Mouse (Mus musculus): ENCODE measurements around the gene Ptpn3. TPM values are rescaled to one million over a fixed set of nuclear protein-coding genes. Genes with fewer than 3 reads are reported as not detected.

The Ptpn3 gene
- total RNA-seq, 1 experiment, result 13.6 TPM

DNA sequence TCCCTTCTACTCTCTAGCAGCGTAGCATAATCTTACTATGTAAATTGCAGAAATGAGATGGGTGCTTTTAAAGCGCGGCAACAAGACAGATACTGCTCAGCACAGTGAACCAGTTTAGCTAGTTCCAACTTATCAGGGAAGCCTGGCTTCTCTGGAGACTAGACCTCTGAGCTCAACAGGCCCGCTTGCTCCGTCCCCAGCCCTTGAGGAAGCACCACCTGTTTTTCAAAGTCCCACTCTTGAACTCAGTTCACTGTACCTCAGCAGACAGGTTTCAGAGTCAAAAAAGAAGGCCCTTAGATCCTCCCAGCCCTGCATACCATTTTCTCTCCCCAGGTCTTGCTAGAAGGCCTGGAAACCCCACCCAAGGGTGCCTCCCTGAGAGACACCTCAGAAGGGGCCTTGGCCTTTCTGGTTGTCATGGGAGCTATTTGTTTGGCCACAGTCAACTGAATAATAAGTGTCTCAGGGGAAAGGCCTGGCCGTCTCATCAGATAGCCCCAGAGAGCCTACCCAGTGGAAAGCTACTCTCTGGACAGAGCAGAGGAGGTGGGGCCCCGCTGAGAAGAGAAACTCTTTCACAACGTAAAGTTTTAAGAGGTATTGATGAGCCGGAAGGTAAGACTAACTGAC lies 136.9 kb downstream of the Ptpn3 start:
- peaks cover 3 to 11% of the 10 kb centered on the region in 2 experiments for H3K4me1 ChIP-seq (ENCODE audit: control insufficient read depth in 2 of 2, insufficient read depth in 2 of 2, low read length in 2 of 2, poor library complexity in 1 of 2)
- no peak for DNase-seq (ENCODE audit: low read depth, low spot score)
- no peak overlapping the region for H3K27ac ChIP-seq (ENCODE audit: insufficient read depth, low read depth, low read length, poor library complexity, severe bottlenecking)
- H3K36me3 ChIP-seq (ENCODE audit: control insufficient read depth, insufficient read depth, low read length, poor library complexity, severe bottlenecking), result no peaks in the 10 kb centered on the region
- TF ChIP-seq CHD2 (IDR thresholded peaks at IDR 0.05; ENCODE audit: low read depth, low read length) (no peak), ZC3H11A (IDR thresholded peaks at IDR 0.05; ENCODE audit: borderline replicate concordance, low read depth, low read length) (no peak), MAFK (IDR thresholded peaks at IDR 0.05; ENCODE audit: insufficient read depth, low read depth, low read length) (no peak)
- no peak overlapping the region for H3K4me3 ChIP-seq (ENCODE audit: insufficient read depth in 1 of 2, low read depth in 1 of 2, low read length in 2 of 2, poor library complexity in 1 of 2, severe bottlenecking in 1 of 2)
- in situ Hi-C loops (cut with MboI; ENCODE audit: low sequenced_read_pairs in 2 of 2, unreplicated experiment in 2 of 2), result no loop called here
- no peaks in the 10 kb centered on the region for H3K9me3 ChIP-seq (ENCODE audit: control insufficient read depth, insufficient read depth, low read depth, low read length)
- H3K9ac ChIP-seq (ENCODE audit: insufficient read depth, low read depth, low read length, poor library complexity, severe bottlenecking), result no peak overlapping the region

DNA sequence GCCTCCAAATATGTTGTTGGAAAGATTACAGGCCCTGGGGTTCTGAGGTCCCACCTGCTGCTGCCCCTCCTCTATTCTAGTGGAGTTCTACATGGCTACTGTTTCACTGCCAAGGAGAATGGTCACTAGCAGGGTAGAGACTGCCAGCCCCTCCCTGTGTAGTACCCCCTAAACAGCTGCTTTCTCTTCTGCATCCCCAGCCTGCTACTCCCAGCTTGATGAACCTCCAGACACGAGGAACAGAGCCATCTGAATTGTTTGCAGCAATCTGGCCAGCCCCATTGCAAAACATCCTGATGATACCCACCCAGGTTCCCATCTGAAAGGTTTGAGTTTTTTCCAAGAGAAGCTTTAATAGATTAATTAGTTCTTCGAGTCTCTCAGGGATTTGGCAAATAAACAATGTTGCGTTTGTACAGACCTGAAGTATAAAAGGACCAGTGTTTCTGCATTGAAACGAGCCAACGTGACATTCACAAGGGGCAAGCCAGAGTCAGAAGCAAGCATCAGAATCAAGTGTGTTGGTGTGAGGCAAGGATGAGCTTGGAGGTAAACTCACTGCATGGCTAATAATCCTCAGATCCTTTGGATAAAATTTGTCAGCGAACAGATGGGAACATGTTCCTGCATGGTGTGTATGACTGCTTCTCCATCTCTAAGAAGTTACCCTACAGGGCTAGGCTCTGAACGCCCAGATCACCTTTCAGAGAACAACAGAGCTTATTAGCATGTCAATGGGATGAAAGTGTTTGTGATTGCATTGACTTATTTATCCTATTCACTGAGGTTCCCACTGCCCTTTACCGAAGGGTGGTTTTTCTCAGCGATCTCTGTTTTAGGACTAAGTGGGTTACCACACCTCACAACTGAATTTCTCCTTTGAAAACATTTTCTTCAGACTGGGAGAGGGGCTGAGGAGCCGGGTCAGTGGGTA lies 138.6 kb downstream of the Ptpn3 start:
- peak; percentile 84 for DNase-seq (ENCODE audit: low read depth, low spot score)
- no peaks in the 10 kb centered on the region for H3K36me3 ChIP-seq (ENCODE audit: control insufficient read depth, insufficient read depth, low read length, poor library complexity, severe bottlenecking)
- H3K4me1 ChIP-seq (ENCODE audit: control insufficient read depth in 2 of 2, insufficient read depth in 2 of 2, low read length in 2 of 2, poor library complexity in 1 of 2), result peaks cover 3 to 11% of the 10 kb centered on the region in 2 experiments
- H3K9me3 ChIP-seq (ENCODE audit: control insufficient read depth, insufficient read depth, low read depth, low read length), result no peaks in the 10 kb centered on the region
- in situ Hi-C loops (cut with MboI; ENCODE audit: low sequenced_read_pairs in 2 of 2, unreplicated experiment in 2 of 2), result no loop called here
- no peak overlapping the region for H3K27ac ChIP-seq (ENCODE audit: insufficient read depth, low read depth, low read length, poor library complexity, severe bottlenecking)
- TF ChIP-seq HCFC1 (IDR thresholded peaks at IDR 0.05; ENCODE audit: borderline replicate concordance, insufficient read depth, low read length) (no peak), ZC3H11A (IDR thresholded peaks at IDR 0.05; ENCODE audit: borderline replicate concordance, low read depth, low read length) (no peak), ZNF384 (IDR thresholded peaks at IDR 0.05; ENCODE audit: low read depth, low read length) (no peak), CHD2 (IDR thresholded peaks at IDR 0.05; ENCODE audit: low read depth, low read length) (no peak), MAFK (IDR thresholded peaks at IDR 0.05; ENCODE audit: insufficient read depth, low read depth, low read length) (no peak)
- H3K4me3 ChIP-seq (ENCODE audit: insufficient read depth in 1 of 2, low read depth in 1 of 2, low read length in 2 of 2, poor library complexity in 1 of 2, severe bottlenecking in 1 of 2), result no peak overlapping the region
- H3K9ac ChIP-seq (ENCODE audit: insufficient read depth, low read depth, low read length, poor library complexity, severe bottlenecking), result no peak overlapping the region

DNA sequence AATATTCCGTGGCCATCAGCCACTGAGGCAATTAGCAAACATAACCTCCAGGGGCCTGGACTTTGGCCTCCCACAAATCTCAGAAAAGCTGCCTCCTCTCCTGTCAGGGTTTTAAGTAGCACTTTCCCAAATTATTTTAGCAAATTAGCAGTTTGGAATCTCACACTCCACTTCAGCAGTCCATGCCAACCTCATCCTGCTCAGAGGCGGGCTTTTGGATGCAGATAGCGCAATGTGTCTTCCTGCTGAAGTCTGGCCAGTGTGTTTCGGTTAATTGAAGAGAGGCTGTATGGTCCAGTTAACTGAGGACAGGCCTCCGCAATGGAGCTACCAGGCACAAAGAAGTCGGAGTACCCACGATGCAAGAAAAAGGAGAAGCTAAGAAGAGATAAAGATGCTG lies 141.1 kb downstream of the Ptpn3 start:
- Histone ChIP-seq H3K4me1 (ENCODE audit: control insufficient read depth in 2 of 2, insufficient read depth in 2 of 2, low read length in 2 of 2, poor library complexity in 1 of 2) (peaks cover 3 to 11% of the 10 kb centered on the region in 2 experiments), H3K9me3 (ENCODE audit: control insufficient read depth, insufficient read depth, low read depth, low read length) (no peaks in the 10 kb centered on the region), H3K36me3 (ENCODE audit: control insufficient read depth, insufficient read depth, low read length, poor library complexity, severe bottlenecking) (no peaks in the 10 kb centered on the region), H3K27ac (ENCODE audit: insufficient read depth, low read depth, low read length, poor library complexity, severe bottlenecking) (no peak overlapping the region), H3K4me3 (ENCODE audit: insufficient read depth in 1 of 2, low read depth in 1 of 2, low read length in 2 of 2, poor library complexity in 1 of 2, severe bottlenecking in 1 of 2) (no peak overlapping the region), H3K9ac (ENCODE audit: insufficient read depth, low read depth, low read length, poor library complexity, severe bottlenecking) (no peak overlapping the region)
- DNase-seq (ENCODE audit: low read depth, low spot score), result no peak
- no peak for TF ChIP-seq ZNF384 (IDR thresholded peaks at IDR 0.05; ENCODE audit: low read depth, low read length)
- no peak for TF ChIP-seq CHD2 (IDR thresholded peaks at IDR 0.05; ENCODE audit: low read depth, low read length)
- TF ChIP-seq ZC3H11A (IDR thresholded peaks at IDR 0.05; ENCODE audit: borderline replicate concordance, low read depth, low read length), result no peak
- TF ChIP-seq MAFK (IDR thresholded peaks at IDR 0.05; ENCODE audit: insufficient read depth, low read depth, low read length), result no peak
- no peak for TF ChIP-seq HCFC1 (IDR thresholded peaks at IDR 0.05; ENCODE audit: borderline replicate concordance, insufficient read depth, low read length)
- in situ Hi-C loops (cut with MboI; ENCODE audit: low sequenced_read_pairs in 2 of 2, unreplicated experiment in 2 of 2), result no loop called here

DNA sequence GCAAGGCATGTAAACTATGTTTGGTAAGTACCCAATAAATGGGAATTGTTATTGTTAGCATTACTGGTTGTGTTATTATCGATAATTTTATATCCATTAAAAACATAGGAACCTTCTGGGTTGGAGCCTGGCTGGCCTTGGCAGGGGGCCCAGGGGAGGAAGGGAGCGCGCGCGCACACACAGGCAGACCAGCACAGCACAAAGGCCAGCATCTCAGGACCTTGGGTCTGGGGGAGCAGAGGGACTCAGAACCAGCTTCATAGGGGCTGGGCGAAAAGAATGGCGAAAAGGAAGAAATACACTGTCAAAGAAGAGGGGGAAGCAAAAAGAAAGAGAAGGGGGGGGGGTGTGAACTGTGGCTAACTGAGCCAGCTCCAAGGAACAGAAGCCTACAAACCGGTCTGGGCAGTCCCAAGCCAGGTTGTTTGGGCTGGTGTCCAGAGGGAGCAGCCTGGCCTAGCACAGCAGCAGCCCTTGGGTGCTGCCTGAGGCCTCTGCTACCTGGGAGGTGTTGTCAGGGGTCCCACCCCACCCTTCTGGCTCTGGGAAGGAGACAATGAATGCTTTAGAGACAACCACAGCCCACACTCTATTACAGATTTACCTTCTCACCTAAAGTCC lies 145.0 kb downstream of the Ptpn3 start:
- TF ChIP-seq ZNF384 (IDR thresholded peaks at IDR 0.05; ENCODE audit: low read depth, low read length) (no peak), ZC3H11A (IDR thresholded peaks at IDR 0.05; ENCODE audit: borderline replicate concordance, low read depth, low read length) (no peak), HCFC1 (IDR thresholded peaks at IDR 0.05; ENCODE audit: borderline replicate concordance, insufficient read depth, low read length) (no peak), CHD2 (IDR thresholded peaks at IDR 0.05; ENCODE audit: low read depth, low read length) (no peak), MAFK (IDR thresholded peaks at IDR 0.05; ENCODE audit: insufficient read depth, low read depth, low read length) (no peak)
- Histone ChIP-seq H3K9me3 (ENCODE audit: control insufficient read depth, insufficient read depth, low read depth, low read length) (no peaks in the 10 kb centered on the region), H3K36me3 (ENCODE audit: control insufficient read depth, insufficient read depth, low read length, poor library complexity, severe bottlenecking) (no peaks in the 10 kb centered on the region), H3K4me3 (ENCODE audit: insufficient read depth in 1 of 2, low read depth in 1 of 2, low read length in 2 of 2, poor library complexity in 1 of 2, severe bottlenecking in 1 of 2) (no peak overlapping the region), H3K4me1 (ENCODE audit: control insufficient read depth in 2 of 2, insufficient read depth in 2 of 2, low read length in 2 of 2, poor library complexity in 1 of 2) (peaks cover 0 to 10% of the 10 kb centered on the region in 2 experiments; a peak in 1 of 4 replicates), H3K9ac (ENCODE audit: insufficient read depth, low read depth, low read length, poor library complexity, severe bottlenecking) (no peak overlapping the region), H3K27ac (ENCODE audit: insufficient read depth, low read depth, low read length, poor library complexity, severe bottlenecking) (no peak overlapping the region)
- in situ Hi-C loops (cut with MboI; ENCODE audit: low sequenced_read_pairs in 2 of 2, unreplicated experiment in 2 of 2), result no loop called here
- no peak for DNase-seq (ENCODE audit: low read depth, low spot score)
